Mouse (Mus musculus) inflammation-experienced regulatory T-cells, adult 6 months (primary cell): Measurements from ENCODE around the gene Ift80. TPM values are rescaled to one million over a fixed set of nuclear protein-coding genes. Genes with fewer than 3 reads are reported as not detected.
"Not testable (repeated sequence)": the region's sequence is repeated elsewhere in the genome, so short reads cannot be mapped to it uniquely, and the experiment has no call there.

Source experiments
- ATAC-seq: one replicate; pipeline ENCODE4 v1.8.0; 2017
- polyA plus RNA-seq, 3 experiments: library from polyadenylated mRNA; unstranded; fragments of 100-300 nt; shearing (Covaris generic); gene quantifications; one replicate each; pipeline ENCODE4 v1.2.1; 2017

Gene Ift80
- polyA plus RNA-seq, 3 experiments from 2014 or later, result 24.6 to 128 (median 99.2) TPM

DNA sequence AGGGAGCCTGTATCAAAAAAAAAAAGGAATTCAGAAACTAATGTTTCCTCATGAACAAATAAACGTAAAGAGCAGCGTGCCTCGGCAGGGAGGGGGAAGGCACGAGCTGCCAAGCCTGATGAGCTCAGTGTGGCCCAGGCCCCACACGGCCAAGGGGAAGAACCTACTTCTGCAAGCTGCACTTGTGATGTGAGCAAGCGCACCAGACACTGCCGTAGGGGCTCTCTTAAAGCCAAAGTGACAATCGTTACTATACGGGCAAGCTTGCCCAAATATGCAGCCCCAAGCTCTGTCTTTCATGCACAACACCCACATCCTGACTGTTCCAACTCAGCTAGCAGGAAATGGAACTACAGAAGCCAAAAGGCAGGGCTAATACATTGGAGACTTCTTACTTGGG is 23.5 kb downstream of the Ift80 start:
- ATAC-seq, result peak; percentile 91

GRCm38 (mm10) chr3:68979187-68979586 is 25.2 kb downstream of the Ift80 start:
- no peak for ATAC-seq

- no peak for ATAC-seq
Measured at GRCm38 (mm10) chr3:68977696-68978095, 26.7 kb downstream of the Ift80 start.

DNA sequence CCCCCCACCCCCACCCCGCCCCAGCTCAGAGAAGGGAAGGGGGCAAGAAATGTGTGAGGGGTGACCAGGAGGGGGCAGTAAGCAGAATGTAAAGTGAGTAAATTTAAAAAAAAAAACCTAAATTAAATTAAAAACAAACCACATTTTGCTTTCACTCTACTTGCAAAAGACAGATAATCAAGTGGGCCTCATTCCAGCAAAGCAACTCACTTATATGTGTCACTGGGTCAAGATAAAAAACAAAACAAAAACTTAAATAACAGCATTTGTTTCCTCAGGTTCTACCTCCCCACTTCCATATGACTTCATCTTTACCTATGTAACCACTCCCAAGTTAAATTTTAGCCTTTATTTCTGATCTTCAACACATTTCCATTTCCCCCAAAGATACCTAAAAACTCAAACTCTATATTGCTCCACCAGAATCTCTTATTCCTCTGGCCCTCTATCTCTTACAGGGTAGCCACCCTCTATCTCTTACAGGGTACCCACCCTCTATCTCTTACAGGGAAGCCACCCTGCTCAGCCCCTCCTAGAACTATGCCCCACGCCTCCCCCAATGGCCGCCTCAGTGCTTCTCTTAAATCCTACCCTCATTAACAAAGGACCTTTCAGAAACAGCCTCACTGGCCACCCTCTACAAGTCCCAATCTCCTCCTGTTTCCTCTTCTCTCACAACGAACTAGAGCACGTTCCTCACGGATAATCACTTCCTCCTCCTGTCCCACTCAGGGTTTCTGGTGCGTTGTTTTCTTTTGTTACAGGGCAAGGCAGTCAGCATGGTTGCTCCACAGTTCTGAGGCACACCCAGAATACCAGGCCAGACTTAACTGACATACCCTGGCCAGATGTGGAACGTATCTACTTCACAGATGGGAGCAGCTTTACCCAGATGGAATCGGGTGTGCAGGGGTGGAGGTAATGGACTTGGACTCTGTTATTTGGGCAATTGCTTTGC is 28.6 kb downstream of the Ift80 start:
- ATAC-seq, result no peak

DNA sequence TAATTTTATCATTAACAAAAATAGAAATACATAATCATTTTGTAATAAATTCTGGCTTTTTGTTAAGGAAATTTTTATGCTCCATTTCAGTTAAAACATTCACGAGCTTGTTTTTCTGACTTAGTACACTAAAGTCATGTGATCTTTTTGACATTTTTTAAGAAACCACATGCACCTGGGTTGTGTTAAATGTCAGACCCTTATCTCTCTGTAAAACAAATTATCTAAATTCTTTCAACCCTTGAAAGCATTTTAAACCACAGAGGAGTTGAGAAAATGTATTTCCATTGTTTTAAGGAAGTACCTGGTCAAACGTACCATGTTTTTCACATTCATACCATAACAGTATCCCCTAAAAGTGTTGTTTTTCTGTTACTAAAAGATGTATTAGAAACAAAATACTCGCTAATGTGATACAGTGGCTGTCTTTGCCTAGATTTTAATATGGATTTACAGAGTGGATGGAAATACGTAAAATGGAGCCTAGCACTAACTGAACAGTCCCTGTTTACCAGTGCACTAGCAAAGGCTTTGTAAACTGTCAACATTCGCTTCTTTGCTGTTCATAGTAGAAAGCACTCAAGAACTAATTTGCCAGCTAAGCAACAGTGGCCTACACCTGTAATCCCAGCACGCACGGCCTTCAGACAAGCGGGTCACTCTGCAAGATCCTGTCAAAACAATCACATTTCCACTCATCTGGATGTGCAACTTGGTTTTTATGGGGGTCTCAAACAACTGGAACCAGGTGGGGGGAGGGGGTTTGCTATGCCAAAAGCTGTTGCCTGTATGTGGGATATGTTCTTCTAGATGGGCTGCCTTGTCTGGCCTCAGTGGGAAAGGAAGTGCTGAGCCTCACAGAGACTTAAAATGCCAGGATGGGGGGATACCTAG is 29.5 kb downstream of the Ift80 start:
- peak; percentile 62 for ATAC-seq

- peak; percentile 53 for ATAC-seq
Measured at GRCm38 (mm10) chr3:68973574-68973973, 30.8 kb downstream of the Ift80 start.

- peak; percentile 25 for ATAC-seq
Measured at GRCm38 (mm10) chr3:68969091-68969590, 35.2 kb downstream of the Ift80 start.

DNA sequence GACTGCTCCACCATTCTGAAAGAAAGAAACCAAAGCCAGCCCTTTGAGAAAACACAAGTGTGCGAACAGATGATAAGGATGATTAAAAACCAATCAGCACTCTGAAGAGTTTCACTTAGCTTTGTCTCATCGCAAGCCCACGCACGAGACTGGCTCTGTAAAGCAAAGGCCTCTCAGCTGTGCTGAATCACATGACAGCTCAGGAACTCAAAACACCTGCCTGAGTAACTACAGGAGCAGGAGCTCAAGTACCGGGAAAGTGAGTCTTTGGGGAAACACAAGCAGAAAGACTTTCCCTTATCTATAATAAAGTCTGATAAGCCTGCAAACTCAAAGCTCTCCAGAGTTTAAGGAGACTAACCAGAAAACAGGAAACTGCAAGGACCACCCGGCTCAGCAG is 37.0 kb downstream of the Ift80 start:
- peak; percentile 80 for ATAC-seq

DNA sequence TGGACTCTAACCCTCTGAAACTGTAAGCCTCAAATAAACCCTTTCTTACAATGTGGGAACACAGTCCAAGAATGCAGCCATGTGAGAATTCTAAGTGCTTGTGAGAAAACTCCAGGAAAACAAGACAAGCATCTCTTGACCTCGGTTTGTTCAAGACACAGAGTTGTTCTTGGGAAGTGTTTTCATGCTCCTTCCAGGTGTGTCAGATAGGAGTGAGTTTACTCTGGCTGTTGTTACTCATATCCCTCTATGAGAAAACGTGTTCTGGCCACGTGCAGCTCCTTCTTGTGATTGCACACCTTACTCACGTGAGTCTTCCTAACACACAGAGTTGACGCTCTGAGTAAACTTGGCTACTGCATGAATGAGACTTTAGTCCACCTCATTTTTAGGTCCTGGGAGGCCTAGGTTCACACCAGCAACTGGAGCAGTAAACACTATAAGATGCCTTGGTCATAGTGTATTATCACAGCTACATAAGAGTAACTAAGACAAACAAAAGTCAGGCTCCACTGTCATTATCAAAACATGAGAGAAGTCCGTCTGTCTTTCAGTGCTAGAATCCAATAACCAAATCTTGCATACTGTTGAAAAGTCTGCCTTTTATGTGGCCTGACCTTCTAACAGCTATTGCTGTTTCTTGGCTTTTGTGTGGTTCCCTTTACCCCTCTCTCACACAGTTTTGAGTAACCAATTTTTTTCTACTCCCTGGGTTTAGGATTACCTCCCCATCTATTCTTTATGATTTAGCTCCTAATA is 37.7 kb downstream of the Ift80 start:
- peak; percentile 16 for ATAC-seq

- no peak for ATAC-seq
Measured at GRCm38 (mm10) chr3:68964682-68965081, 39.7 kb downstream of the Ift80 start.

GRCm38 (mm10) chr3:68957413-68957812 is 47.0 kb downstream of the Ift80 start:
- no peak for ATAC-seq

DNA sequence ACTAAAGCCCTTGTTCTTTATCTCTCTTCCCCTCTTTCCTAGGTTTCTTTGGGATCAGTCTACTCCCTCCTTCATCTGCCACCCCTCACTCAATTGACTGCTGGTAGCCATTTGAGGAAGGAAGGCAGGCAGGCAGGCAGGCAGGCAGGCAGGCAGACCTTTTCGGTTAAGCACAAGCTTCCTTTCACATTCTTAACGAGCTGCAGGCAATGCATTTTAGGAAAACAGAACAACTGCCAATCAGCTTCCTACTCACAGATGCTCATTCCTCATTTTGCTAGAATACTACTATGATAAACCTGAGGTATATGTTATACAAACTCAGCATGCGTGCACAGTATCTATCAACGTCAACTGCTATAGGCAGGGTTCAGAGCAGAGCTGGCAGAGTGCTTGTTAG is 47.9 kb downstream of the Ift80 start:
- ATAC-seq, result no peak

DNA sequence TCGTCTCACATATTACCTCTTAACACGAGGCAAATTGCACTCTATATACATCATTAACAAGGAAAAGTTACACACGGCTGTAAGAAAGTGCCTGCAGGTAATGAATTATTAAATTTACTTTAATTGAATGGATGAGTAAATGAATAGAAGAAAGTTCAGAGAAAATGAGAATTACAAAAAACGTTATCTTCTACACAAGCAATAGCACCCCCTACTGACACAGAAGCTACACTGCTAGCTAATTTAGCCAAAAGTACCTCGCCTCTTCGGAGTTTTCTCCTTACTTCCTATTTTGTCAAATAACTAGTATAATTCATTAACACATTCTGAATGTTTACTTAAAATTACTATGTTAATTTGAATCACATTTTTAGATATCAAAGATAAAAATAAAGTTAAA is 49.9 kb downstream of the Ift80 start:
- peak; percentile 70 for ATAC-seq

DNA sequence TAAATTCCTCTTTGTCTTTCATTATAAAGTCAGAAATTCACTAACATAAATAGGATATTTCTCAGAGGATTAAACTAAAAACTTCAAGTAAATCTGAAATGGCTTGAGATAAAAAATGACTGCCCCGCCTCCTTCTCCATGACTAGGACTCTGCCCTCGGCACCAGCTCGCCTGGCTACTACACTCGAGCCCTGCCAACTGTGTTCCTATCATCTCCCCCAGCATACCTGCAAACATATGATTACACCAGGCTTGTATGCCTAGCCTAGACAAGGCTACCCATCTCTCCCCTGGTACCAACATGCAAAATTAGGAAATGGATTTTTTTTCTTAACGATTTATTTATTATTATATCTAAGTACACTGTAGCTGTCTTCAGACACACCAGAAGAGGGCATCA is 51.7 kb downstream of the Ift80 start:
- no peak for ATAC-seq

DNA sequence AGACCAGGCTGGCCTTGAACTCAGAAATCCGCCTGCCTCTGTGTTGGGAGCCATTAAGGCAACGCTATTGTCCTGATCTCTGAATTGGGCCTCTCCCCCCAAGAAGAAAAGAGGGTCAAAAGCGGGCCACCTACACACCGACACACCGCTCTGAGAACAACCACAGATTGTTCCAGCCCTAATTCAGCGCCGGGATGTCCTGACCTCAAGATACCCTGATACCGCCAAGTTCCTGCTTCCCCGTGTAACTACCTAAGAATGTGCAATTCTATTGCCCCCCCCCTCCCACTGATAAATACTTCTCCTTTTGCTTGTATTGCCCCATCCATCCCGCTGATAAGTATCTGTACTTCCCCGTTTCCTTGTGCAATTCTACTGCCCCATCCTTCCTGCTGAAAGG is 52.4 kb downstream of the Ift80 start:
- ATAC-seq, result not testable (repeated sequence)

DNA sequence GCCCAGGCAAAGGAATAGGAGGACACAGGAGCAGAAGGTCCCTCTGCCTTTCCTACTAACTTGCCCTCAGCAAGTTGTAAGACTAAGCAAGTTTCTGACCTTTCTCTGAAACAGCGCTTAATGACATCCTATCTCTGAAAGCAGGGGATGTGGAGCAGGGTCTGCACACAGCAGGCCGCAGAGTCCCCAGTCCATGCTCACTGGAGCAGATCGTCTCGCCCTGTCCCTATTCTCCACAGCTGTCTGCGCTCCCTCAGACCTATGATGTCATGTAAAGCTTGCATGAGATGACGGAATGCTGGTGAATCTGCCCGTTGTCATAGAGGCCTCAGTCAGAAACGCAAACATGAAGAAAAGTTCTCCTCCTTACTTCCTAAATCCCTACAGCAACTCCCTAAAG is 55.0 kb downstream of the Ift80 start:
- no peak for ATAC-seq

GRCm38 (mm10) chr3:68948918-68949317 is 55.5 kb downstream of the Ift80 start:
- no peak for ATAC-seq

GRCm38 (mm10) chr3:68941867-68942266 is 62.5 kb downstream of the Ift80 start:
- no peak for ATAC-seq

- ATAC-seq, result no peak
Measured at GRCm38 (mm10) chr3:68940311-68940710, 64.1 kb downstream of the Ift80 start.

DNA sequence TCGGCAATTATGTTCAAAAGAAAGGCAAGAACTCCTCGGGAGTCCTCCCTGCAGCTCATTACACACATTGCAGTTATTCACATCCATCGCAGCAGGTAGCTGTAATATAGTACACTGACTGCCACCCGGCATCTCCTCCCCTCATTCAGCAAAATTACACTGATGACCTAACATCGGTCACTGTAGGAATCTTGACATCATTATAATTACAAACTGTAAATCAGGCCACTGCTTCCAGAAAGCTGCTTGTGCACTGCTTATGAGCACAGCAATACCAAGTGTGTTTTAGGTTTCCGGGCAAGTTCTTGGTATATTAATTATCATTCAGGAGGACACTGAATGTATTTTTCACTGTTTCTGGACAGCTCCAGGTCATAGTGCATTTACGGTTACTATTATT is 65.1 kb downstream of the Ift80 start:
- no peak for ATAC-seq

DNA sequence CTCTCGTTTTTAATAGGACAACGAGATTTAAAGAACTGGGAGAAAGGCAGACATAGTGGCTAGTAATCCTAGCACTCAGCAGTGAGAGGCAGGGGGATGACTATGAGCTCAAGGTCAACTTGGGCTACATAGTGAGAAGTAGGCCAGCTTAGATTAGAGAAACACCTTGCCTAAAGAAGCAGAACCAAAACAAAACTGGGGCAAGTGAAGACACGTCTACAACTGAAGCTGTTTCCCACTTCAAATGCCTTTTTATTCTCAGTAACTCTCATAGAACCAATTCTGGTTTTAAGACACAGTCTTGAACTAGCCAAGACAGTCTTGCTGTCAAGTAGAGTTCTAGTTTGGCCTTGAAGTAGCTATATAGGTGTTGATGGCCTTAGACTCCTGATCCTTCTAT is 67.7 kb downstream of the Ift80 start:
- ATAC-seq, result no peak

DNA sequence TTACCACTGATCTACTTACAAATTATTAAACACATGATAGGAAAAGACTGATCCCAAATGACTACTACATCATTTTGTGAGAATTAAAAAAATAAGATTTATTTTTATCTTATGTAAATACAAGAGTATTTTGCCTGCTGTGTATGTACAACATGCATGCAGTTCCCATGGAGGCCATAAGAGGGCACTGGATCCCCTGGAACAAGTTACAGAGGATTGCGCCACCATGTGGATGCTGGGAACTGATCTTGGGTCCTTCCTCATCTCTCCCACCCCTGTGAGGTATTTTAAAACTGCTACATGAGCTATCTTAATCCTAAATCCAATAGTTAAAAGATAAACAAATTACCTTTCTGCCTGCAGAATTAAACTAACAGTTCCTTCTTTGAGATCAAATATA is 68.9 kb downstream of the Ift80 start:
- no peak for ATAC-seq

- ATAC-seq, result no peak
Measured at GRCm38 (mm10) chr3:68934259-68934658, 70.1 kb downstream of the Ift80 start.
